Mouse (Mus musculus): ENCODE data around the gene Hbs1l. TPM values are rescaled to one million over a fixed set of nuclear protein-coding genes. Genes with fewer than 3 reads are reported as not detected.

Hbs1l gene
- polyA plus RNA-seq, 1 experiment from 2014 or later = 142 TPM

DNA sequence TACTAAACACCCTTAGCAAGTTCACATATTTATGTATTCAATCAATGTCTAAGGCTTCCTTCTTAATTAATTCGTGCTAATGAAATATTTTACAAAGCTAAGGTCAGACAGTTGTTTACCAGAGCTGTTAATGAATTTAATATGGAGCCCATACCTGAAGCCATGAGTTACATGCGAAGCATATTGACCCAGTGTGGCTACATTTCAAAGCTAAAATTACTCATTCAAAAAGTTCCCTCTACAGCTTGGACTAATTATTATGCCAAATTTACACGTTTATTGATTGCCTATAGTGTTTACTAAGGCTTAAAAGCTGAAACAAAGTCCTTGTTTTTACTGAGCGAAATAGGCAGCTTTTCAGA is 401 bp upstream of the Hbs1l start:
- 44% methylated on average over 4 of the region's 4 CpGs for WGBS
- peak; percentile 58 for ATAC-seq (ENCODE audit: low FRiP score)
- Histone ChIP-seq H3K4me2 (peak overlapping the region; percentile 43; the same call in 1 of the 2 replicates), H3K4me1 (ENCODE audit: control insufficient read depth, insufficient read depth, low read length) (peaks cover 8% of the 10 kb centered on the region), H3K4me3 (ENCODE audit: low read depth, low read length) (peak overlapping the region; percentile 94), H3K36me3 (ENCODE audit: control insufficient read depth, insufficient read depth, low read length) (no peaks in the 10 kb centered on the region), H3K27me3 (ENCODE audit: control insufficient read depth, insufficient read depth, low read length) (no peaks in the 10 kb centered on the region), H3K9me3 (ENCODE audit: control insufficient read depth, low read length) (no peaks in the 10 kb centered on the region), H3K9ac (ENCODE audit: low read length) (no peak overlapping the region), H3K27ac (ENCODE audit: low read depth, low read length) (no peak overlapping the region)
- peak; percentile 86 for DNase-seq (ENCODE audit: low spot score, missing footprints)

GRCm38 (mm10) chr10:21298972-21299371 is 3.2 kb downstream of the Hbs1l start:
- ATAC-seq (ENCODE audit: low FRiP score) (no peak), DNase-seq (ENCODE audit: low spot score, missing footprints) (no peak)
- H3K27ac ChIP-seq (ENCODE audit: low read depth, low read length) = no peak overlapping the region
- 93% methylated on average over 2 of the region's 2 CpGs for WGBS
- H3K4me3 ChIP-seq (ENCODE audit: low read depth, low read length) = no peak overlapping the region
- peaks cover 8% of the 10 kb centered on the region for H3K4me1 ChIP-seq (ENCODE audit: control insufficient read depth, insufficient read depth, low read length)
- H3K36me3 ChIP-seq (ENCODE audit: control insufficient read depth, insufficient read depth, low read length) = peaks cover 2% of the 10 kb centered on the region; the same call in 1 of the 2 replicates
- H3K9me3 ChIP-seq (ENCODE audit: control insufficient read depth, low read length) = no peaks in the 10 kb centered on the region
- no peak overlapping the region for H3K4me2 ChIP-seq
- no peak overlapping the region for H3K9ac ChIP-seq (ENCODE audit: low read length)
- no peaks in the 10 kb centered on the region for H3K27me3 ChIP-seq (ENCODE audit: control insufficient read depth, insufficient read depth, low read length)

DNA sequence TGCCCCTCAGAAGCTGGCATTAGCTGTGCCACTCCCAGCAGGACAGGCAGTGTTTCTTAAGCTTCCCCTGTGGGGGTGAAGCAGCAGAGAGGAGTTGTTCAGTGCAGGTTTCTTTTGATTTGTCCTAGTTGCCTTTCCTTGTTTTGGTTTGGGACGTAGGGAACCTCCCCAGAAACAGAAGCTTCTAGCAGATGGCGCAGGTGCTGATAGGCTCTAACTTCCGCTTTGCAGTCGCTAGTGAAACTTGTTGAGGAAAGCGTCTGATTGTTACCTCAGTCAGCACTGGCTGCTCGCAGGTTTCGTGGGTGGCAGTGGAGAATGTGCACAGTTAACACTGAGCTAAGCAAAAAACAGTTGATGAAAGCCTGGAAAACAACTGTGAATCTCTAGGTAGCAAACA is 6.0 kb downstream of the Hbs1l start:
- H3K36me3 ChIP-seq (ENCODE audit: control insufficient read depth, insufficient read depth, low read length) = peaks cover 2% of the 10 kb centered on the region

DNA sequence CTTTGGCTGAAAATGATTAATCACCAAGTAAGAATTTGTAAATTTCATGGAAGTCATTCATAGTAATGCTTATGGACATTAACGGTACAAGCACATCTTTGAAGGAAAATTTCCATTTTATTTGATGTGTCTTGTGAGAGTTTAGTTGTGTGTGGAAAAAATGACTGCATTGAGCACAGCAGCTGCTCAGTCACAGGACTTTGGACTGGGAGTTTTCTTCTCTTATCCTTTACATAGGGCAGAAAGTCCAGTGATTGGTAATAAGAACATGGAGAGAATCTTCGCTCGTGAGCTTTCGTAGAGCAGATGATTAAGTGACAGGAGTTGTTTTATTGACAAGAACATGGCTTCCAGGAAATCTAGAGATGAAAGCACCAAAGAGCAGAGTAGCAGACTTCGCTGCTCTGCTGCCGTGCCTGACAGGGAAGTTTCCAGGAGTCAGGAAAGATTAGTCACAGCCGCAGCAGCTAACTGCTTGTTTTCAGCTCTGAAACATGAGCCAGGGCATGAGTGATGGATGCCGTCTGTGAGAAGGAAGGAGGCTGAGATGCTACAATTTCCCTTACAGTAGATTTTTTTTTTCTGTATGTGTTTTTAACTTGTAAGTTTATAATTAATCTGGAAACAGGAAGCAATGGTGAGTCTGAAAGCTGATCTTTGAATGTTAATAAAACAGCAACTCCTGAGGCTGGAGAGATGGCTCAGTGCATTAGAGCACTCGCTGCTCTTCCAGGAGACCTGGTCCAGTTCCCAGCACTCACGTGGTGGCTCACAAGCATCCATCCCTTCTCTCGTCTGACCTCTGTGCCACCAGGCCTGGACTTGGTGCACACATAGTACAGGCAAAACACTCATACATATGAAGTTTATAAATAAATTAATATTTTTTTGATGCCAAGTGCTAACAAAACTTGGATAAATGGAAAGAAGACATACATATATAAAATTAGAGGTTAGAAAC is 9.2 kb downstream of the Hbs1l start:
- H3K36me3 ChIP-seq (ENCODE audit: control insufficient read depth, insufficient read depth, low read length) = peaks cover 2% of the 10 kb centered on the region
- 91% methylated on average over 11 of the region's 11 CpGs for WGBS
- no peaks in the 10 kb centered on the region for H3K4me1 ChIP-seq (ENCODE audit: control insufficient read depth, insufficient read depth, low read length)
- no peak overlapping the region for H3K27ac ChIP-seq (ENCODE audit: low read depth, low read length)
- no peak for DNase-seq (ENCODE audit: low spot score, missing footprints)
- no peaks in the 10 kb centered on the region for H3K9me3 ChIP-seq (ENCODE audit: control insufficient read depth, low read length)
- no peak for ATAC-seq (ENCODE audit: low FRiP score)
- no peak overlapping the region for H3K4me2 ChIP-seq
- no peak overlapping the region for H3K4me3 ChIP-seq (ENCODE audit: low read depth, low read length)
- no peak overlapping the region for H3K9ac ChIP-seq (ENCODE audit: low read length)
- H3K27me3 ChIP-seq (ENCODE audit: control insufficient read depth, insufficient read depth, low read length) = no peaks in the 10 kb centered on the region

More for the DNA sequence above, 6.0 kb downstream of the Hbs1l start:
- Histone ChIP-seq H3K4me1 (ENCODE audit: control insufficient read depth, insufficient read depth, low read length) (peaks cover 5% of the 10 kb centered on the region), H3K27me3 (ENCODE audit: control insufficient read depth, insufficient read depth, low read length) (no peaks in the 10 kb centered on the region), H3K9me3 (ENCODE audit: control insufficient read depth, low read length) (no peaks in the 10 kb centered on the region), H3K9ac (ENCODE audit: low read length) (no peak overlapping the region), H3K4me2 (no peak overlapping the region), H3K4me3 (ENCODE audit: low read depth, low read length) (no peak overlapping the region), H3K27ac (ENCODE audit: low read depth, low read length) (no peak overlapping the region)
- no peak for ATAC-seq (ENCODE audit: low FRiP score)
- DNase-seq (ENCODE audit: low spot score, missing footprints) = no peak
- WGBS = 94% methylated on average over 7 of the region's 7 CpGs

GRCm38 (mm10) chr10:21313732-21314131 is 18.0 kb downstream of the Hbs1l start:
- no peak overlapping the region for H3K4me2 ChIP-seq
- no peak overlapping the region for H3K4me3 ChIP-seq (ENCODE audit: low read depth, low read length)
- no peaks in the 10 kb centered on the region for H3K27me3 ChIP-seq (ENCODE audit: control insufficient read depth, insufficient read depth, low read length)
- ATAC-seq (ENCODE audit: low FRiP score) (no peak), DNase-seq (ENCODE audit: low spot score, missing footprints) (peak; percentile 2)
- H3K9ac ChIP-seq (ENCODE audit: low read length) = no peak overlapping the region
- 95% methylated on average over 4 of the region's 4 CpGs for WGBS
- H3K36me3 ChIP-seq (ENCODE audit: control insufficient read depth, insufficient read depth, low read length) = 0 out of 2 replicates have a peak, but pooled peaks cover 2% of the 10 kb centered on the region
- no peaks in the 10 kb centered on the region for H3K4me1 ChIP-seq (ENCODE audit: control insufficient read depth, insufficient read depth, low read length)
- no peak overlapping the region for H3K27ac ChIP-seq (ENCODE audit: low read depth, low read length)
- H3K9me3 ChIP-seq (ENCODE audit: control insufficient read depth, low read length) = no peaks in the 10 kb centered on the region

DNA sequence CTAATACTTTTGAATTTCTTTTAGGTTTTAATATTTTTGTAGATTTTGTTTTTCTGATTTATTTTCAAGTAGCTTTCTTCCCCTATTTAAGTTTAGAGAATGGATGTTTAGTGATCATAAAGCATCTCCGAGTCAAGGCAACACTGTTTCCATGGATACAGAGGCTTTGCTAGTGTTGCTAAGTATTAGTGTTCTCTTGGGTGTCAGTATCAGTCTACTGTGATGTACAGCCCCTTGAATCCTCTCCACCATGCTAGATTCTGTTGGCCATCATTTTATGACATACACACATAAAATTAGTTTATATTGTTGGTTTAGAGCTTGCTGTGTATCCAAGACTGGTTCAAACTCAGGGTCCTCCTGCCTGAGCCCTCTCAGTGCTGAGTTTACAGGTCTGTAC is 20.3 kb downstream of the Hbs1l start:
- no peak for ATAC-seq (ENCODE audit: low FRiP score)
- Histone ChIP-seq H3K4me1 (ENCODE audit: control insufficient read depth, insufficient read depth, low read length) (no peaks in the 10 kb centered on the region), H3K4me3 (ENCODE audit: low read depth, low read length) (no peak overlapping the region), H3K36me3 (ENCODE audit: control insufficient read depth, insufficient read depth, low read length) (0 out of 2 replicates have a peak, but pooled peaks cover 2% of the 10 kb centered on the region), H3K27me3 (ENCODE audit: control insufficient read depth, insufficient read depth, low read length) (no peaks in the 10 kb centered on the region), H3K9me3 (ENCODE audit: control insufficient read depth, low read length) (no peaks in the 10 kb centered on the region), H3K9ac (ENCODE audit: low read length) (no peak overlapping the region), H3K27ac (ENCODE audit: low read depth, low read length) (no peak overlapping the region), H3K4me2 (no peak overlapping the region)
- DNase-seq (ENCODE audit: low spot score, missing footprints) = no peak
- 82% methylated on average over 1 of the region's 1 CpGs for WGBS

GRCm38 (mm10) chr10:21318250-21318649 is 22.5 kb downstream of the Hbs1l start:
- peak; percentile 35 for DNase-seq (ENCODE audit: low spot score, missing footprints)
- Histone ChIP-seq H3K9me3 (ENCODE audit: control insufficient read depth, low read length) (no peaks in the 10 kb centered on the region), H3K4me1 (ENCODE audit: control insufficient read depth, insufficient read depth, low read length) (no peaks in the 10 kb centered on the region), H3K27me3 (ENCODE audit: control insufficient read depth, insufficient read depth, low read length) (no peaks in the 10 kb centered on the region), H3K4me3 (ENCODE audit: low read depth, low read length) (no peak overlapping the region), H3K9ac (ENCODE audit: low read length) (no peak overlapping the region), H3K27ac (ENCODE audit: low read depth, low read length) (no peak overlapping the region), H3K4me2 (no peak overlapping the region), H3K36me3 (ENCODE audit: control insufficient read depth, insufficient read depth, low read length) (0 out of 2 replicates have a peak, but pooled peaks cover 2% of the 10 kb centered on the region)
- ATAC-seq (ENCODE audit: low FRiP score) = no peak
- WGBS = 95% methylated on average over 4 of the region's 4 CpGs

- H3K9me3 ChIP-seq (ENCODE audit: control insufficient read depth, low read length) = no peaks in the 10 kb centered on the region
- ATAC-seq (ENCODE audit: low FRiP score) (no peak), DNase-seq (ENCODE audit: low spot score, missing footprints) (no peak)
- no peak overlapping the region for H3K9ac ChIP-seq (ENCODE audit: low read length)
- H3K4me2 ChIP-seq = no peak overlapping the region
- 0 out of 2 replicates have a peak, but pooled peaks cover 2% of the 10 kb centered on the region for H3K36me3 ChIP-seq (ENCODE audit: control insufficient read depth, insufficient read depth, low read length)
- 90% methylated on average over 1 of the region's 1 CpGs for WGBS
- H3K27me3 ChIP-seq (ENCODE audit: control insufficient read depth, insufficient read depth, low read length) = no peaks in the 10 kb centered on the region
- H3K27ac ChIP-seq (ENCODE audit: low read depth, low read length) = no peak overlapping the region
- H3K4me3 ChIP-seq (ENCODE audit: low read depth, low read length) = no peak overlapping the region
- H3K4me1 ChIP-seq (ENCODE audit: control insufficient read depth, insufficient read depth, low read length) = no peaks in the 10 kb centered on the region
These were observed 23.2 kb downstream of the Hbs1l start for GRCm38 (mm10) chr10:21318996-21319395.

- 94% methylated on average over 6 of the region's 6 CpGs for WGBS
- H3K27ac ChIP-seq (ENCODE audit: low read depth, low read length) = no peak overlapping the region
- H3K4me2 ChIP-seq = no peak overlapping the region
- no peak overlapping the region for H3K9ac ChIP-seq (ENCODE audit: low read length)
- ATAC-seq (ENCODE audit: low FRiP score) (no peak), DNase-seq (ENCODE audit: low spot score, missing footprints) (peak; percentile 1)
- no peaks in the 10 kb centered on the region for H3K27me3 ChIP-seq (ENCODE audit: control insufficient read depth, insufficient read depth, low read length)
- H3K36me3 ChIP-seq (ENCODE audit: control insufficient read depth, insufficient read depth, low read length) = 0 out of 2 replicates have a peak, but pooled peaks cover 2% of the 10 kb centered on the region
- H3K9me3 ChIP-seq (ENCODE audit: control insufficient read depth, low read length) = no peaks in the 10 kb centered on the region
- no peak overlapping the region for H3K4me3 ChIP-seq (ENCODE audit: low read depth, low read length)
- H3K4me1 ChIP-seq (ENCODE audit: control insufficient read depth, insufficient read depth, low read length) = no peaks in the 10 kb centered on the region
These were observed 24.8 kb downstream of the Hbs1l start for GRCm38 (mm10) chr10:21320601-21321000.

Data from midbrain, embryonic 11.5 days (tissue).